Mouse (Mus musculus) mouse trophoblast stem cell (cell line): ENCODE data around the gene Rlbp1.

Experiments
- in situ Hi-C, 2 experiments: fragments of 300-500 bp; cut with MseI, MboI; formaldehyde crosslinking; loops; 2 replicates in 1 of 2; 3 replicates in 1 of 2; pipeline ENCODE4 v1.15.1; 2025

The Rlbp1 gene

DNA sequence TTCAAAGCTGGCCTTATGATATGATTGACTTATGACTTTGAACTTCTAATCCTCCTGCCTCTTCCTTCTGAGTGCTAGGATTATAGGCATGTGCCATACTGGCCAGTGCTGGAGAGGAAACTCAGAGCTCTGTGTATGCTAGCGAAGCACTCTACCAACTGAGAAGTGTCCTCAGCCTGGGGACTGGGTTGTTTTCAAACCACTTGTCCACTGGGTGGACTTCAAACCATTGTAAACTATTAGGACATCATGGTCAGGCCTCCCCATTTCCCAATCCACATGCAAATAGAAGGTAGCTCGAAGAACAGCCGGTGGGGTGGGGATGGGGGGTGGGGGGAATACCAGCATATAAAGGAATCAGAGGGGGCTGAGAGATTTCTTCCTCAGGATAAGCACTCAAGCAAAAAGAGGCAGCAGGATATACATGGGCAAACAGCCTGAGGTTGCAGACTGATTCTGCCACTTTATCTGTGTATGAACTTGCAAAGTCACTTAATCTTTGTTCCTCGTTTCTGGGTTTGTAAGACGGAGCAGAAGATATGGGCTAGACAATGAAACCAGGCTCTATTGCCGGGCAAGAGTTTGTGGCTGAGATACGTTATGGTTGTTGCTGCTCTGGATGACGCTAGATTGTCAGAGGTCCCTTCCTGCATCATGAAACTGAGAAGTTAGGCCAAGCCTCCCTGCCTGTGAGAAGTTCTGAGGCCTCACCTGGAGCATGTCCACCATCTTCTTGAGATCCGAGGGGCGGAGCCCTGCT lies 10.2 kb downstream of the Rlbp1 start:
- in situ Hi-C loops = no loop called here

DNA sequence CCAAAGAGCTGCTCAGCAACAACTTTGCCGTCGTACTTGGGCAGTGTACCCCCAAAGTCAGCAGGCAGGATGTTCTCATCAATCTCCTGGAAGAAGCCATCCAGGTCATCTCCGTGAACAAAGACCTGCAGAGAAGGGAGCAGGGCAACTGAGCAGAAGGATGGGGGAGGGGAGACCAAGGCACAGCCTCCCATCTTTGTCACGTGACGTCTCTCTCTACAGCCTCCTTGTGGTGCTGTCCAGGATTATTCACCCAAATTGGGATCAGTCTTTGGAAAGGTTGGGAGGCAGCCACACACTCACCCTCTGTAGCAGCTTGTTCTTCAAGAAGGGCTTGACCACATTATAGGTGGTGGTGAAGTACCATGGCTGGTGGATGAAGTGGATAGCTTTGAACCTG lies 11.3 kb downstream of the Rlbp1 start:
- in situ Hi-C loops = no loop called here

DNA sequence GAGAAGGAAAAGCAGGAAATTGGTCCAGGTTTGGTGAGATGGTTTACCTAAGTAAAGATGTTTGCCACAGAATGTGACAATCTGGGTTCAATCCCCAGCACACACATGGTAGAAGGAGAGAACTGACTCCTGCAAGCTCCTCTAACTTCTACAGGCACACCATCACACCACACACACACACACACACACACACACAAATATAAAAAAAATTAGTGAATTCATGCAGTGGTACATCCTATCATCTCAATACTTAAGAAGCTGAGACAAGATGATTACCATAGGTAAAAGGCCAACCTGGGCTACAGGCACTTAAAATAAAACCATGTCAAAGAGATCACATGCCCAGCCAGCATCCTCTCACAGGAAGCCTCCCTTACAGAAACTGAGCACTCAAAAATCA lies 12.8 kb downstream of the Rlbp1 start:
- in situ Hi-C loops = no loop called here

DNA sequence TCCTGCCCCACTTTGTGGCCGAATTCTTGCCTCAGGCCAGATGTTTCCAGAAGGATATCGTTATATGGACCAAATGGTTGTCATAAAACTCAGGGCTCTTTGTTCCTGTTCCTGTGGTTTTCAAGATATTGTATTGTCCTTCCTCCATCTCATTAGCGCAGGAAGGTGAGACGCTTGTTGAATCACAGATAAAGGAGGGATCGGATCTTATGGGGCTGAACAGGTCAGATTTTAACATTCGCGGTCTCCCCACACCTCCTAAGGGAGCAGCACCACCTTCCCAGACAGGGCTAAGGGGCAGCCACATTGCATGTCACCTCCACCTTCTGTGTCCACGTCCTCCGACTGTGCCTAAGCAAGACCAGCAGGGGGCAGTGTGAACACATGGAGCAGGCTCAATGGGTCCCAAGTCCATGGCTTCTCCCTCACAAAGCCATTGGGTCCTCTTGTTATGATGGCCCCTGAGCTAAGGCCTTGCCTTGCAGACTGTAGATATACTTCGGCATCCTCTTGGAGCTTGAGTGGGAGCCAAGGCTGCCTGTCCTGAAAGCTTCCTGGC lies 15.4 kb downstream of the Rlbp1 start:
- in situ Hi-C loops = no loop called here

DNA sequence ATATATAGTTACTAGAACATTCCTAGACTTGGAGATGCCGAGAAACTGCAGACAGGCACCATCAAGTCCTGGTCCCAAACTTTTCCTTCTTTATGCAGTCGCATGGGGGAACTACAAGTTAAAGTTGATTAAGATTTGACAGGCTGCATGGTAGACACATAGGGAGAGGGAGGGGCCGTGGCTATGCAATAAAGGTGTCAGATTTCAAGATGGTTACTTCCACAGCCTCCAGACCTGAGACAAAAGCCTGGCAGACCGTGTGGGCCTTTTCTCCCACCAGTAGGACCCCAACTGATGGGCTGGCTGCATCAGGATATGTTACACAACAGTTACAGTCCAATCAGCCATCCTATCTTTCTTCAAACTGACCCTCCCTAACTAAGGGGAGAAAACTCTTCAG lies 17.4 kb downstream of the Rlbp1 start:
- in situ Hi-C loops = no loop called here

DNA sequence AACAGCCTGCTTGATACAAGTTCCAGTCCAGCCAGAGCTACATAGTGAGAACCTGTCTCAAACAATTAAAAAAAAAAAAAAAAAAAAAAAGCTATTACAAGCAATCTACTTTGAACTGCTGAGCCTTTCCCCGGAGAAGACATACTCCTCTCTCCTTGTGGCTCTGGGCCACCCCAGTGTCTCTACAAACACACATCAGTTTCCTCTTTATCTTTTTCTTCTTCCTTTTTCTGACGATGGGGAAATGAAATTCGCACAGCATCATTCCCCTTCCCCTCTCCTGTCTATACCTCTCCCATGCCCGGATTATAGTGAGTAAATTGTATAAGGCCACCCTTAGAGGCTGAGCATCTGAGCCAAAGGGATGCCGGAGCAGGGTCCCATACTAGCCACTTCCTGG lies 18.2 kb downstream of the Rlbp1 start:
- in situ Hi-C loops = no loop called here

DNA sequence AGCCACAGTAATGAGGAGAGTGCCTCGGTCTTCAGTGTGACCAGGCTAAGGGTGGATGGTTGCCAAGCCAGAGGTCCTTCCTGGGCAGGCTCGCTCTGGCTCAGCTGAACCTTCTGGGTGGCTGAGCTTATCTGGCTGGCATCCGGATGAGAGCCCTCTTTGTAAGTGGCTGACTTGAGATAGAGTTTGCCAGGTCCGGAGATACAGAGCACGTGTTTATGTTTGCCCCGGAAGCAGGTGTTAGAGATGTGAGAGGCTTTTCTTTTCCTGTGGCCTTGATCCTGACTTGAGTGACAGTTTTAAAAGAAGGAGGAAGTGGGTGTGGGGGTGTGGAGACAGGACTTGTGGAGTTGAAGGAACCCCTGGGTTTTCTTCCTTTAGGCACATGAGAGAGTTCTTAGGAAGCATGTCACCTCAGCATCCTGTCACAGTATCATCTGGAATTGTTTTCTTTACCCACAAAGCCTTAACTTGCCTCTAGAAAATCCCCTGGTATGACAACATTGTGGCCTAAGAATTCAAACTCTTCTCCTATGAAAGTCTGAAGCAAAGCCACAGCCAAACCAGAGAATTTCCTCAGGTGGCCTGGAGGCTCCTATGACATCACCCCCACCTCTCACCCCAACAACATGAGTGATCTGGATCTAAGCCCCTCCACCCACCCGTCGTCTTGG lies 23.3 kb downstream of the Rlbp1 start:
- in situ Hi-C loops = no loop called here

DNA sequence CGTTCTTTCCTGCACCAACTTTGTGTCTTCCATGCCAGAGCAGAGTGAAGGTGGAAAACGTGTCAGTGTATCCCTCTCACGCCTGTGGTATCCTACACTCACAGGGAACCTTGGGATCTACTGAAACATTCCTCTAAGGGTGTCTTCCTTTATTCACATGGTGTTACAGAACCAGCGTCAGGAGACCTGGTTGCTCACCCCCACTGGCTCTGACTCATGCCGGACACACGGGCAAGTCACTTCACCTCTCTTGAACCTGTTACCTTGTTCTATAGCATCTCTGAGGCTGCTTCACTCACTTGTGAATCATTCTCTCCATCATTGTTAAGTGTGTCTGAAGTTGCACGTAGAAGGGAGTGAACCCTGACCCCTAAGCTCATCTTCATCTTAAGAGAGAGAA lies 24.0 kb downstream of the Rlbp1 start:
- in situ Hi-C loops = no loop called here

DNA sequence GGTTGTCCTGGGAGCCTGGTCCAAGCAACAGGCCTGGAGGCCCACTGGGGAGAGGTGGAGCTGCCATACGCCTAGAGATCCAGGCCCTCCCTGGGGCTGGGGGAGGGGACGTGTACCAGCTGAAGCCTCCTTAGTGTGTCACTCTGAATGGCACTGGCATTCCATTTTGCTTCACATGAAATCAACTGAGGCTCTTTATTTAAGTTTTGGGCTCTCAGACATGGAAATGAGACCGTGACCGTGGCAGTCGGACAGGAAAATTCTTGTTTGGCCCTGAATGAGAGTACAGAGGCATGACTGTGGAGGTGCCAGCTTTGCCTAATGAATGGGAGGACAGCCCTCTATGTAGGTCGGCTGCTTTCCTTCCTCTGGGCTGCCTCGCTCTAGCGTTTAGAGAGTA lies 24.6 kb downstream of the Rlbp1 start:
- in situ Hi-C loops = no loop called here

DNA sequence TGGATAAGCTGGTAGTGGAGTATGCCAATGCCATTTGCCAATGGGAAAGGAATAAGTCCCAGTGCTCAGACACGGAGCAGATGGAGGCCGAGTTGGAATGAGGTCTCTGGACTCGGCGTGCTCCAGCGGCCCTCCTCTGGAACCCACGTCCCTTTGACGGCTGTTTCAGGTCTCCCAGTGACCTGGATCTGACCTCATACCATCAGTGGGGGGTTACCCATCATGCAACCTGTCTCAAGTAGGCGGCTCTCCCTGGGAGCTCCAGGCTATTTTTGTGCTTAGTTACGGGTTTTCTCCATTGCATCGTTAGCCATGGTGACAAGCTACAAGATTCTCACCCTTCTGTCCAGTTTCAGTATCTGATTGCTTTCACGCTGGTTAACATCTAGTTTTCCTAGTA lies 26.8 kb downstream of the Rlbp1 start:
- in situ Hi-C loops = no loop called here

DNA sequence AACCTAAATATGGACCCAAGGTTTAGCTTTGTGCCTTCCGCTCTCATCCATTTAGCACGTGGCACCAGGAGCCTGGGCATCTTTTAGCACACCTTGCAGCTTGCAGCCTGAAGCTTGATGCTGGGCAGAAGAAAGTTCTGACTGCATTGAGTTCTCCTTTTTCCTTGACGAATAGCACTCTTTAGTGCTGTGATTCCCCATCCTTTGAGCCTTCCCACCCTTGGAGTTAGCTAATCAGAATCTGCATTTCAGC lies 27.7 kb downstream of the Rlbp1 start:
- in situ Hi-C loops = no loop called here

DNA sequence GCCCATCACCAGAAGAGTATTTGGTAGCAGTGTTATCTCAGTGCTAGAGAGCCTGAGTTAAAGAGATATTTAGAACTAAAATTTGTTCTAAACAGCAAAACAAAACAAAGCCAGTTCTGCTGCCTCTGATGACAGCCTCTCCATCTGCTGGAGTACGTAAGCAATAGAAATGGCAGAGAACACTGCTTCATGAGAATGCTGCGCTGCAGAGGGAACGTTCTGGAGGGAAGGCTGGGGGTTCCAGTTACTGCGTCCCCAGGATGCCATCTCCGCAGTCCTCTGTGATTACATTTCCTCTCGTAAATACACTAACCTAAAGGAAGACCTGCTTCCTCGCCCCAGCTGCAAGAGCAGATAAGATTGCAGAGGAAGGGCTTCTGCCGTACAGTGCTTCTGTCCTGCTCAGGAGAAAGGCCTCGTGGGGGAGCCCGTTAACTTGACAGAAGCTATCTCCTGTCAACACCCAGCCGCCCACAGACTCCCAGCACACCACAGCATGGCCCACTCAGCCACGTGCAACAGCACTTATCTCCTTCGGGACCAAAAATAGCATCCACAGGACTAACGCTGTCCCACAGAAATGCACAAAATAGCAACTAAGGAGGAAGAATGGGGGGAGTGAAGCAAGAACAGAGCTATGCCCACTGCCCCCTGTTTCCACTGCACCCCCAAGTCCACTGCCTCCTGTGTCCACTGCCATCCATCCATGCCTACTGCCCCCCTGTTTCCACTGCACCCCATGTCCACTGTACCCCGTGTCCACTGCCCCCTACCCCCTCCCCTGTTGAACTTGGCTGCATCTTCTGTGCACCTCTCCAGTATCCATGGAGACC lies 28.3 kb downstream of the Rlbp1 start:
- in situ Hi-C loops = no loop called here

DNA sequence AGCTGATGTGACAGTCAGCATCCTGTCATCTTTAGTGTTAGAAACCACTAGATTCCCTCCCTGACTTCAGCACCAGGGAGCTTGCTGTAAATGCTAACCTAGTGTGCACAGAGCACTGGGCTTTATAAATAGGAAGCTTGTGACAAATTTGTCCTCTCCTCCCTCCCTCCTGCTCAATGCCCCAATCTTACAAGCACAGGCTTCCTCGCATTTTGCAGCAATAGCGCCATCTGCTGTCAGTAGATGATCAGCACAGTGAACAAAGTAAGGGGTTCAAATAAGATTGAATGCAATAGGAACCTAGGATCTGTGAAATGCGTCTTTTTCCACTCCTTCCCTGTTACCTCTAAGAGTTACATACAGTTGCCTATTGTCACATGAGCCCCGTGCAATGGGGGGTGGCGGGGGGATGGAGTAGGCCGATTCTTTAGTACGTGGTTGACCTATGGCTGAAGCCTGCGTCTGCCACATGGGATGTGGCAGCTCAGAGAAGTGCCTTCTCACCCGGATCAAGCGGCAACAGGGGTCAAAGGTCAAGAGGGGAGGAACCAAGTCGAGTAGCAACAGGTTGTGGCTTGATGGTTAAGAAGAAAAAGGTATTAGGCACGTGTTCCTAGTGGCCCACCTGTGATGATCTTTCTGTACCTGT lies 37.0 kb downstream of the Rlbp1 start:
- in situ Hi-C loops = loop anchor here (5.0 to 25.0 kb wide), 2 partner anchors 103 to 413 kb away; no protein-coding TSS in a partner anchor

DNA sequence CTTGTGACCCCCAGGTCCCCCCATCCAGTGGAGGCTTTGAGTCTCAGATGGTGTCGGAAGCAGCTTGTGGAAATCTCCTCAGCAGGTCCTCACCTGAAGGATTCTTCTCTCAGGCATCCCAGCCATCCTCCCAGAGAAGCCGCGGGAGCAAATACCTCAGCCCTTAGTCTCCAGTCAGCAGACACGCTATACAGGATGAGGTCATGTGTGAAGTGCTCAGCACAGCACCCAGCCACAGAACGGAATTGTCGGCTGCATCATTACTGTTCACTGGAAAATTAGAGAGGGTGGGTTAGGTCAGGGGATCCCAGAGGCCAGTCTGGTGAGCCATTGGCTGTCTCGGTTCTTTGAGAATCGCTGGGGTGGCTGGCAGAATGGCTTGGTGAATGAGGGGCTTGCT lies 38.0 kb downstream of the Rlbp1 start:
- in situ Hi-C loops = loop anchor here (5.0 to 25.0 kb wide), 2 partner anchors 102 to 412 kb away; no protein-coding TSS in a partner anchor

DNA sequence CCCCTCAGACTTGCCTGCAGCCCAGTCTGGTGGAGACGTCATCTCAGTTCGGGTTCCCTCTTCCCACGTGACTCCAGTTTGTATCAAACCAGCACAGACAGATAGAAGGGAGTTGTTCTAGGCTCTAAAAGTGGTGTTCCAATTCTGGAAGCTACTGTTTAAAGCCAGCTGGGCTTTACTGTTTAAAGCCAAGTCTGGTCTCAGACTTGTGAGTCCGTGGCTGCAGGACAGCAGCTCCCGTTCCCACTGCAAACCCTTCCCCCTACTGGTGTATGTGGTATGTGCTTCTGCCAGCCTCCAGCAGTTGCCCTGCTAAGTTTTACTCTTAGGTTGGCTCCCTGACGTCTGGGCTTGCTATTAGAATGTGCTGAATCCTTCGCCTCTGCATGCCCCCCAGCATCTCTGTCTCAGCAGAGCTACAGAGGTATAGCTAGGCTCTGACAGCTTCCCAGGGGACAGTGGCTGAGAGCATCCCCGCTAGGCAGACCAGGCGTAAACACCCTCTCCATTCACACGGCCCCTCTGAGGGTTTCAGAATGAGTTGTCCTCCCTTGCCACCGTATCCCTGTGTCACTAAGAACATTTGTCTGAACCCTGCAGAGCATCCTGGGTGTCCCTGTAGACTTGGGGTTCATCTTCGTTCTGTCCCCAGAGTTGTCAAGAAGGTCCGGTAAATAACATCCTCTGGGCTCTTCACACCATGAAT lies 39.6 kb downstream of the Rlbp1 start:
- in situ Hi-C loops = loop anchor here (5.0 to 25.0 kb wide), 2 partner anchors 100 to 410 kb away; no protein-coding TSS in a partner anchor

DNA sequence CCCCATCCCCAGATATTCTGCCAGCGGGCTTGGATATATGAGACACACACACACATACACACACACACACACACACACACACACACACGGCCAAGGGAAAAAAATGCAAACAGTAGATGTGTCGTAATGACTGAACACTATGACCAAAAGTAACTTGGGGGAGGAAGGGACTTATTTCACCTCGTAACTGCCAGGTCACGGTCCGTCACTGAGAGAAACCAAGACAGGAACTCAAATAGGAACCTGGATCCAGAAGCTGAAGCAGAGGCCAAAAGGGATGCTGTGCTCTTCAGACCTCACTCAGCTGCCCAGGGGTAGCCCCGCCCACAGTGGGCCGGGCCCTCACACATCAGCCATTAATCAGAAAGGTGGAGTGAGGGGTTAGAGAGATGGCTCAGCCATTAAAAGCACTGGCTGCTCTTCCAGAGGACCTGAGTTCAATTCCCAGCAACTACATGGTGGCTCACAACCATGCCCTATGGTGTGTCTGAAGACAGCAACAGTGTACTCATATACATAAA lies 40.2 kb downstream of the Rlbp1 start:
- in situ Hi-C loops = loop anchor here (5.0 to 25.0 kb wide), 2 partner anchors 99 to 409 kb away; no protein-coding TSS in a partner anchor

DNA sequence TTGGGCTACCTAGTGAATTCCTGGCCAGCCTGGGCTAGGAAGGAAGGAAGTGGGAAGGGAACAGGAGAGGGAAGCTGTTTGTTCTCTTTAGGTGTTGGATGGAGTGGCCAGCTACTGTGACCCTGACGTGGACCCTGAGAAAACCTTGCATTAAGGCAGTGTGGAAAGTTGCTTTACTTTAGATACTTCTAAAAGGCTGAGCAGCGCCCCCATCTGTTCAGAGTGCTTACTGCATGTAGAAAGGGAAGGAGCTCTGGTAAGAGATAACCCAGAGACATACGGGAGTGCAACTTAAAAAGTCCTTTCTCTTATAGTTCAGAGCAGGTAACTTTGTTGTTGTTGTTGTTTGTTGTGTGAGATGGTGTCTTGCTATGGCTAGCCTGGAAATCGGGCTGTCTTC lies 40.9 kb downstream of the Rlbp1 start:
- in situ Hi-C loops = loop anchor here (5.0 to 25.0 kb wide), 2 partner anchors 99 to 409 kb away; no protein-coding TSS in a partner anchor

DNA sequence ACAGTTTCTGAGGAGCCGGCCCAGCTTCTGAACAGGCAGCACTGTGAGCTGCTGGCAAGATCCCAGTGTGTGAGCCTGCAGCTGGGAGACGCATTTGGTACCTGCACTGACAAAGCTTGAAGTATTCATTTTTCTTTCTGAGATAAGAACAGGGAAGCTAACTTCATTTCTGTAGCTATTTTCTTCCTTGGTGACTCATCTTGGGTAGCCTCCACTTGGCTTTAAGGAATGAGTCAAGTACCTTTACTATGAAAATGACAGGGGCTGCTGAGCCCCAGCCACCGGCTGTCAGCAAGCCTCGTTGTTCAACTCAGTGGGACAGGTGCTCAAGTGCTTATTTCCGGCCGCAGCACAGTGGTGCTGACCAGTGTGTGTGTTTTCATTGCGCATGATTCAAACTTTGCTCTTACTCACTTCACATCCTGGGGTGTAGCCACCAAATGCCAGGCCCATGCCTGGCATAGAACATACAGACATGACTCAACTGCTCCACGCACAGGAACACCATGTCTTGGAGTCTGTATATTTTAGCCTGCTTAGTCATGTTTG lies 50.4 kb downstream of the Rlbp1 start:
- in situ Hi-C loops = loop anchor here in 1 of 2 experiments (25.0 kb wide), 1 partner anchor 399 kb away; no protein-coding TSS in a partner anchor

DNA sequence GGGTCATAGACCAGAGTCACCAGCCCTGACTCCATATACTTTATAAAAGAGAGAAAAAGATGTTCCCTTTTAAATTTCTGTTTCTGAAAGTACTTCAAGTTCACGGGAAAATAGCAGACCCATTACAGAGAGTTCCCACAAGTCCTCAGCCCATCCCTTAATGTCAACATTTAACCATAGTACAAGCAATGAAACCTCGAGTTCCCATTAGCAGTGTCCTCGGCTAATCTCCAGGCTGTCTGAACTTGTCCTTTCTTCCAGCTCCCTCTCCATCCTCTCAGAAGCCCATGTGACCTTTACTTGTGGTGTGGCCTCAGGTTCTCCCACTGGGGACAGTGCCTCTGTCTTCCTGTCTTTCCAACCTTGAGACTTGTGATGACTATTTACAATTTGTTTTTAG lies 53.4 kb downstream of the Rlbp1 start:
- in situ Hi-C loops = loop anchor here in 1 of 2 experiments (25.0 kb wide), 1 partner anchor 396 kb away; no protein-coding TSS in a partner anchor

DNA sequence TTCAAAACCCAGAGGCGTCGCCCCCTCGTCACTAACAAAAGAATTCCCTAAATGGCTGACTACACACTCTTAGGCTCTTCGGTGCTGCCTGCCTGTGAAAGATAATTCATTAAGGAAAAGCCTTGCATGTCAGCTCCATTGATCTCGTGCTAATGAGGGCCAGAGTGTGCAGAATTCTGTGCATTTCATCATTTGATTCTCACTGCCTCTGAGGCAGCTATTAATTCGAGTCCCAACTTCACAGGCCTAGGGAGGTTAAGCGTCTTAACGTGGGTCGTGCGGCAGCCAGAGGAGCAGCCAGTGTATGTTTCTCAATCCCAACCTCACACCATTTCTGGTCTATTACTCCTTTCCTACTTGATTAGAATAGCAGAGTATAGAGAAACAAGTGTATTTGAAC lies 55.7 kb downstream of the Rlbp1 start:
- in situ Hi-C loops = loop anchor here in 1 of 2 experiments (25.0 kb wide), 1 partner anchor 394 kb away; no protein-coding TSS in a partner anchor
